Mouse (Mus musculus) hindlimb bud, embryonic 11.5 days (tissue): ENCODE measurements around the gene Ldlrad3.

Source experiments
- DNase-seq: peaks from one replicate; pipeline ENCODE4 v3.0.0-alpha.2; 2012; ENCODE audit warnings: low read depth, low spot score; ENCODE audit errors: extremely low spot score

Ldlrad3 gene

DNA sequence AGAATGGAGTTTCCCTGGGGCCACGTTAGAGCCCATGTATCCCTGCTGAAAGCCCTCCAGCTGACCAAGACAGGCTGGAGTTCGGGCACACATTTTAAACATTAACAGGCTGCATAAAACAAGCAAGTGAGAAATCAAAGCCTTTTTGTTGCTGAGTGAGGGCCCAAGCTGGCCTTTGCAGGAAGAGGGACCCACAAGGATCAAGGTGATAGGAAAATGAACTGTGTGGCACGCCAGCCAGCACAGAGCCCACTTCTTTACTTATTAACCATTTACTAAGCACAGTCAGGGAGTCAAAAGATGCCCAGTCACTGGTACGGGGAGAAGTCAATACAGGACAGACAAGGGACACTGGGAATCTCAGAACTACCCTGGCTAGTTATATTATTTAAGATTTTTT, 218.6 kb downstream of the Ldlrad3 start:
- no peak for DNase-seq

DNA sequence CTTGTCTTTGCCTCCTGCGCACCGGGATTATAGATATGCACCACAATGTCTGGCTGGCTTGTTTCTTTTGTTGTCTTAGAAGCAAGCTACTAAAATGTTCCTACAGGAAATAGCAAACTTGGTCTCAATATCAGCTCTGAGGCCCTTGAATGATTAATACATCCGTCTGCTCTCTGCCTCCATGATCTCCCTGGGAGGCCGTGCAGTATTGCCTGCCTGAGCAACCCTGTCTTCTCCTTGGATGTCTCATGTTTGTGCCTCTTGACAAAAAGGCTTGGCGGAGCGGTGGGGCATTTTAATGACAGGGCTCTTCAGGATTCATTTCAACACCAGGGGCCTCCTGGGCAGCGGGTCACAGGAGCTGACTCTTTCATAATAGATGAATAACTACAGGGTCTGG, 219.0 kb downstream of the Ldlrad3 start:
- no peak for DNase-seq

DNA sequence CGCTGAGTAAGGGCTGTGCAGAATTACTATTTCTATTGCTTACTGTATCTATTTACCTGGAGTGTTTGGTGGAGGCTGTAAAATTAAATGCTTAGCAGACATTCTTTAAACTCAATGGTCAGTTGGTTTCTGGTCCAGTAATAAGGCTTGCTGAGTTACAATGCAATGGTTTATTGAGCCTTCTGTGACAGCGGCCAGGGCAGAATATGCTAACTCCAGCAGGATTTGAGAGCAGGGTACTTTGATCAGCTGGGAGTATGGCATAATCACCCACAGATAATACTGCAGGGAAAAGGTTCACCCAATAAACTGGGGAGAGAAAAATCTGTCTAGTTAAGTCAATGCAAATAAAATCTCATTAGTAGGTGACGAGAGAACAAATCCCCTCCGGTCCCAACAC, 220.2 kb downstream of the Ldlrad3 start:
- DNase-seq = no peak

- no peak for DNase-seq
These were observed 220.7 kb downstream of the Ldlrad3 start for GRCm38 (mm10) chr2:101965515-101965914.

- DNase-seq = no peak
These were observed 222.8 kb downstream of the Ldlrad3 start for GRCm38 (mm10) chr2:101963367-101963766.

GRCm38 (mm10) chr2:101962349-101962748, 223.8 kb downstream of the Ldlrad3 start:
- DNase-seq = no peak

DNA sequence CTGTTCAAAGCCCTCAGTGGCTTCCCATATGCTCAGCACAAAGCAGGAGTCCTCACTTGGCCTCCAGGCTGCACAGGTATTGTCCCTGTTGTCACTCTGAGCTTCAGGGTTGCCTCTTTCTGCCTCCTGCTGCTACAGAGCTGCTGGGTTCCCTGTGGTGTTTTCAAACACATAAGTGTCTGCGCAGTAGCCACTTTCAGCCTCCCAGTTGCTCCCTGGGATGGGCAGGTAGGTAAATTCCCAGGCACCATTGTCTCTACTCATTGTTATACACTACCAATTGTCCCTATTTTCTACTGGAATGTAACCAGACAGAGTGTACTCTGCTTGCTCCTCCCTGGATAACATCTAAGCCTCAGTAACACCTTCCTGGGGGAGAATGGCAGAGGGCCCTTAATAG, 224.8 kb downstream of the Ldlrad3 start:
- DNase-seq = no peak

DNA sequence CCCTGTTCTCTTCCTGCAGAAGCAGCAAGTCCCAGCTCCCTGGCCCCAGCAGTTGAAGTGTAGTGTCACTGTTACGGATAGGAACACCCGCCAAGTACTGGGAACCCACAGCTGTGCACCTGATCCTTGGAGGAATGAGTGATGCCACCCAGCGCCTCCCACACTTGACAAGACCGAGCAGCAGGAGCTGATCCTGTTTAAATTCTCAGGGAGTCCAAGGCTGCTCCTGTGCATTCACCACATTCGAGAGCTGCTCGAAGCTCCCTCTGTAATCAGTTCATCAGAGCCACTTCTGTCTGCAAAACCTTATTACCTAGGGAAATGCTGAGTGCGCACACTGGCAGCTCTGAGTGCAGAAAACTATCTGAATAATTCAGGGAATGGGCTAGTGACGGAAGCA, 225.5 kb downstream of the Ldlrad3 start:
- DNase-seq = no peak

DNA sequence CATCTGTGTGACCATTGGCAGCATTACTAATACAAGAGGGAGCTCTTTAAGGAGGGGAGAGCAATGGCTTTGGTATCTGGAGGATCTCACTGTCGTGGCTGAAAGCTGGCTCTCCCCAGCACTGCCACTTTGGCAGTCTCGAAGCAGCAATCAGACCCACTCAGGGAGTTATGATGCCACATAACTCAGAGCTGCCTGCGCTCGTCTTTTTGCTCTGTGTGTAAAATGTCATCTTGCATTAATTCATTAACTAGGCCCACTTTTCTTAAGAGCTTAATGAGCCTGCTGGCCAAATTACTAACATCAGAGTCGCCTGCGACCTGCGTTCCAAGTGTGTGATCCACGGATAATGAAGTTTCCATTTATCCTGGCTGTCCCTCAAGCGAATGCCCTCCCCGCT, 230.1 kb downstream of the Ldlrad3 start:
- DNase-seq = no peak

DNA sequence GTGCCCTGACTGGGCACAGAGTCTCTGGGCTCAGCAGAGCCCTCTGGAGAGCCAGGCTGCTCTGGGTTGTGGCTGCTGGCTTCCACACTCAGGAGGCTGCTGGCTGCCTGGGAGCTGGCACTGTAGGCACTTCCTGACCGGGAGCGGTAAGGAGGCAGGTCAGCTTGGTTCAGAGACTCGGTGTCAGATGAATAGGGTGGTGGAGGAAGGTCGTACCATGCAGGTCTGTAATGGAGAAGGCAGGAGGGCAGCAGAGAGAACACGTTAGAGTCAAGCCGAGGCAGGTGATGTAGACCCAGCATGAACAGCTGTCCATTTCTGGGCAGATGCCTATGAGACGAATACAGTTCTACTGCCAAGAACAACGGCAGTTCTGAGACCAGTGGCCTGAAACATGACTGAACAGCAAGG, 233.2 kb downstream of the Ldlrad3 start:
- DNase-seq = no peak

- no peak for DNase-seq
These were observed 235.3 kb downstream of the Ldlrad3 start for GRCm38 (mm10) chr2:101950716-101951520.

DNA sequence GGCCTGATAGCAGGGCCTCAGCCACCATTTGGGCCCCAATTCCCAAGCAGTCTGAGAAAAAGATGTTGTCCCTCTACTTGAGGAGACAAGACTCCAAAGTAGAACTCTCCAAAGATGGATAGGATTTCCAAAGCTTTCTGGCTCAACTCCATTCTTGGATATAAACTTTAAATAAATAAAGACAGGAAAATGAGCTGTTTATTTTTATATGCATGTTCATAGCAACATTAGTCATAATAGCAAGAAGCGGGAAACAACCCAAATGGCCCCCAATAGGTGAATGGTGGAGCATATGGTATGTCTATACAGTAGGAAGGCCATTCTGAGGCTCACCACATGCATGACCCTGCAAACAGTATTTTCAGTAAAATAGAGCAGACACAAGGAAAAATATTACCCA, 251.2 kb downstream of the Ldlrad3 start:
- no peak for DNase-seq

DNA sequence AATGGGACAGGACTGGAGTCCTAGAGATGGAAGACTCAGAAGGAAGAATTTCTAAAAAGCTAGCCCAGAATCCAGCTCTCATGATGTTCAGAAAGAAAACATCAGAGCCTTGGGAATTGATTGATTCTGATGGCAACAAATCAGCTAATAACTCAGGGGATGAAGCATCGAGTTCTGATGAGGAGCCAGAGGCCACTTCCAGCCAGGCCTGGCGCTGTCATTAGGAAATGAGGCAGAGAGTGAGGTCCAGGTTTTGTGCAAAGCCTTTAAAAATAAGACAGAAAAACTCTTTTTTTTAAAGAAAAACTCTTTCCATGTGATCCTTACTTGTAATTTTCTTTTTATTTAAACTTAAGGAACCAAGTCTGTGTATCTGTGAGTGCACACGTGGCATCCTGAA, 252.9 kb downstream of the Ldlrad3 start:
- no peak for DNase-seq

- DNase-seq = no peak
These were observed 253.8 kb downstream of the Ldlrad3 start for GRCm38 (mm10) chr2:101932169-101932936.

DNA sequence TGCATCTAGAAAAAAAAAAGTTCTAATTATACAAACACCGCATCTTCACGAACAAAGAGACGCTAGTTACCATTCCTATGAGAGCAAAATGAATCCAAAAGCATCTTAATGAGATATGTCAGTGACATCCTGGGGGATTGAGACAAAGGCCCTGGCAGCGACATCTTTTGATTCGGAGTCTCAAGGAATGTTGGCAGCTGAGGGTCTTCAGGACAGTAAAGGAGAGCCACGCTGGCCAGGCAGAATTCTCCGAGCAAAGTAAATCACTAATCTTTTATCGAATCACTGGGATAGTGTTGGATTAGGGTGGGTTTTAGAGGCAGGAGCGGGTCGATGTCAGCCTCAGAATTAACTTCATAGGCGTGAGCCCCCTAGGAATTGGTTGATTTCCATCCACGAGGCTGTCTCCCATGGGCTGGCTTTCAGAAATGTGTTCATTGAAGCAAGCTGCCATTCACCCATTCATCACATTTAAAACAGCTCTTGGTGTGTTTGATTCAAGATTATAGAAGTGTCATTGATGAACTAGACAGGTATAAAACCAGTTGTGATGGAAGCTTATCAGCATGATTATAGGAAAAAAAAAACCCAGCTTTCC, 260.5 kb downstream of the Ldlrad3 start:
- DNase-seq = no peak

DNA sequence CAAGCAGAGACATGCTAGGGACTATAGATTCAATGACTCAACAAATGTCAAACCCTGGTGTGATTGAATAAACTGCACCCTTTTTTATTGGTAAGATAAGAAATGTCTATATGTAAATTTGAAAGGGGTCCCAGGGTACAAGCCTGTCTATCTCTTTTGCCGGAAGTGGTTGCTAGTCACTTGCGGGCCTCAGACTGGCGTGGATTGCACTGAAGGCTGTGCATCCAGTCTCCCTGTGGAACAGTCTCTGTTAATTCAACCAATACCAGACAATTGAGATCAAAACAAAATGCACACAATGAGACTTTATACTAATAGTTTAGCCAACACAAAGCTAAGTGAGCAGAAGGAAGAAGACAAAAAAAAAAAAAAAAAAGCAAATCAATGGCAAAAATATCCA, 261.0 kb downstream of the Ldlrad3 start:
- DNase-seq = no peak

DNA sequence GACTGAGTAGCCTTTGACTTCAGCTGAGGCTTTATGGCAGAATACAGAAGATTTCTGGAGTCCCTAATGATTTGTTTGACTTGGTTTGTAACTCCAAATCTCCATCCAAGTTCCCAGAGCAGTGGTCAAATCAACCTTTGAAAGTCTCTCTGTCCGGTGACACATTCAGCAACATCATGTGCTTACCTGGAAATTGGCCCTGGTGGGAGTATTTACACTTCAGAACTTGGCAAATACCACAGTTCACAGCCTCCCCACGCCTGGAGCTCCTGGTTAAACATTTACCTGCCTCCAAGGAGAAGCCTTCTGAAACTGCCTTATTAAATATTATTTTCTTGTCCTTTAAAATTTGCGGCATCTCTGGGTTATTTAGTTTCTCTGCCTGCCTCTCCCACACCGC, 263.0 kb downstream of the Ldlrad3 start:
- no peak for DNase-seq

DNA sequence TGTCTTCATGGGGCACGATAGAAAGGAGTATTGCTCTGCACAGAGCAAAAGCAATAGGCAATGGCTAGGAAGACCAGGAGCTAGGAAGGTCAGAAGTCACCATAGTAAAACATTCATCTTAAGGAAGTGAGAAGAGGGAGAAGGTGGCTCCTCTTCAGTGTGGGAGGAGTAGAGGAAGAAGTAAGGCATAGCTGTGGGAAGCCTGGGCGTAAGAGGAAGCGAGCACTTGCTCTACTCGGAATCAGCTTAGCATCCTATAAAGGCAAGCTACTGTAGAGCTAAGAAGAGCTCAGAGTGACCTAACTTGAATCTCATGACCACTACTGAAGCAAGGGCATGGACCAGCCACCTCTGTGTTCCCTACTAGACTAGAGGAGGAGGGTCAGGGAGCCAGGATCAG, 263.9 kb downstream of the Ldlrad3 start:
- no peak for DNase-seq

- DNase-seq = no peak
These were observed 266.0 kb downstream of the Ldlrad3 start for GRCm38 (mm10) chr2:101920136-101920554.

DNA sequence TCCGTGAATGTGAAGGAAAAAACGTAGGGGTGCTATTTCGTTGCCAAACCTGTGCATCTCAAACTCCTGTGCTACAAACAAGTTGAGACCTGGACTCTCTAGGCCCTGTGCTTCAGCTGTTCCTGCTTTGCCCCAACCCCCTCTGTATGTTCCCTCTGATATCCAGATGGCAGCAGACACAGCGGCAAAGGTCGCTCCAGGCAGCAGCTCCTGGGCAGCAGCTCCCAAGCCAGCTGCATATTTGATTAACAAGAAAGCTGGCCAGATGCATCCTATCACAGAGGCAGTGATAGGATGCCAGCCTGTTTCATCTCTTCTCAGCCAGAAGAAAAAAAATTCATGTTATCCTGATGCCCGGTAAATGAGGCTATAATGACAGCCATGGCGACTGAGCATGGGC, 267.7 kb downstream of the Ldlrad3 start:
- DNase-seq = no peak

DNA sequence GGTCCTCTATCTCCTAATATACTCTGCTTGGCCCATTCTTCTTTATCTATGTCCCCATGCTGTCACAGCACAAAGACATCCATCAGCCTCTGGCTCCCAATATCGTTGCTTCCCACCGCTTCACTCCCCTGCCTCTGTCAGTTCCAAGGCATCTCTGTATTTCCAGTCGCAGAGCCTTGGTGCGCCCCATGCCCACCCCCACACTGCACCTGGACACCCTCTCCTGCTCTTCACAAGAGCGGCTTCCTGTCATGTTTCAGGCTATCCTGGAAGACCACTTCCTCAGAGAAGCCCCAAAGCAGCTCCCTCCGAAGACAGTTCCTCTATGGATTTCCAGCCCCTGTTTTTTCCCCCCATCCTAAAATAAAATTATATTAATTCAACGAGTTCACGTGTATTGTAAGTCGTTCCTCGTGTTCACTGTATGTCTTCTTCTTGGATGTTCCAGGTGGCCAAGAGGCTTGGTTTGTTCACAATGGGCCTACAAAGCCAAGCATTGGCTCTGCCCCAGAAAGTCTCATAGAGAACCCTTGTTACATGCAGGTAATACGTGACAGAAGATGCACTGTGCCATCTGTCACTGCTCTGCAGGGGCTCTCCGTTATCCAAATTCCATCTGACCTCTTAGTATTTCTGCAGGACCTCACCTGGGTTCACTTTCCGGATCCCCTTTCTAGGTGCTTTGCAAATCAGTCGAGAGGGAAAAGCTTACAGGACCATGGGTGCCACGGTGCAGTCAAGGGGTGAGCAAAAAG, 276.7 kb downstream of the Ldlrad3 start:
- DNase-seq = no peak
